Mouse (Mus musculus): ENCODE data around the gene Atg9b. TPM values are rescaled to one million over a fixed set of nuclear protein-coding genes. Genes with fewer than 3 reads are reported as not detected.

Gene Atg9b
- polyA plus RNA-seq, 1 experiment from 2014 or later = 1.9 TPM

DNA sequence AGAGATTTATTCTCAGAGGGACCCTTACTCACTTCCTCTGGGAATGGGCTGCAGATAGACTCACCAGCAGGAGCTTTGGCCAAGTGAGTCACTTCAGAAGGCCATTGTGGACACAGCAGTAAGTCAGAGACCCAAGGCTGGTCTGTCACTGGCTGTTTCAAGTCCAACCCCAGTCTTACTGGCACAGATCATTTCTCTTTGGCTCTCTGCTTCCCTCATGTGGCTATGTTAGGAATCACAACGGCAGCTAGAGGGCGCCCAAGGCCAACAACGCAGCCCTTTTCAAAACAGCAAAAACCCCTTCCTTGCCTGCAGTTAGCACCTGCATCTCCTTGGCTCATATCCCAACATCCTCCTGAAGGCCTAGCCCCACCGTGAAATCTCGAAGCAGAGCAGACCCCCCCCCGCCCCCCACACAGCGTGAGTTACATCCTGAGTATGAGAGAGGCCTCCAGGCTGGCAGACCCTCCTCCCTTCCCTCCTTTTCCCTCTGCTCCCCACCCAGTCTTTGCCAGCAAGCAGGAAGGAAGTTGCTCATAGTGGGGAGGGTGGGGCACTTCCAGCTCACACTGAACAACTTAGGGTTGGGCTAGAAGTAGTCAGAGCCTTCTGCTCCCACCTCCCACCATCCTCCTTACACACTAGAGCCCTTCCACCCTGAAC is 31.0 kb downstream of the Atg9b start:
- no peak overlapping the region for H3K27ac ChIP-seq (ENCODE audit: low read length)
- H3K27me3 ChIP-seq (replicated peaks; ENCODE audit: control insufficient read depth, insufficient read depth, low read length) = no peaks in the 10 kb centered on the region
- WGBS = 0% methylated on average over 7 of the region's 7 CpGs
- ATAC-seq = peak; percentile 70
- H3K4me1 ChIP-seq (replicated peaks; ENCODE audit: control insufficient read depth, insufficient read depth, low read length) = no peaks in the 10 kb centered on the region
- no peaks in the 10 kb centered on the region for H3K9me3 ChIP-seq (ENCODE audit: control insufficient read depth, low read length)
- no peak overlapping the region for H3K4me2 ChIP-seq (ENCODE audit: low read length)
- H3K36me3 ChIP-seq (ENCODE audit: control insufficient read depth, insufficient read depth) = no peaks in the 10 kb centered on the region
- no peak overlapping the region for H3K4me3 ChIP-seq (replicated peaks; ENCODE audit: low read length)
- no peak overlapping the region for H3K9ac ChIP-seq (replicated peaks; ENCODE audit: low read depth, low read length)

DNA sequence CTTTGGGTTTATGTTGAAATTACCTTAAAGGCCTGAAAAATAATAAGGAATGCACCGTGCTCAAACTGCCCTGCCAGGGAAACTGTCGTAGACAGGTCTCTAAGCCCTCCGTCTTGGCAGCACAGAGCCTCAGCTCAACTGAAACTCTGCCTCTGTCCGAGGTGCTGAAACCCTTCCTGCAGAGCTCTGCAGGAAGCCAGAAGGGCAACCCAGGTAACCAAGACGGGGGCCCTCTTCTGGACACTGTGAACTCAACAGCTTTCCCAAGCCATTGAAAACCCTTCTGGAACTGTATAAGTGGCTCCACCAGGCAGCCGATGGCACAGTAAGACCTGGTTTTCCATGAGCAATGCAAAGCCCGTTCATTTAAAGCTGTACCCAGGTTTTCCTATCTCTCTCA is 34.5 kb downstream of the Atg9b start:
- no peak for ATAC-seq
- Histone ChIP-seq H3K9me3 (ENCODE audit: control insufficient read depth, low read length) (no peaks in the 10 kb centered on the region), H3K4me3 (replicated peaks; ENCODE audit: low read length) (no peak overlapping the region), H3K4me2 (ENCODE audit: low read length) (no peak overlapping the region), H3K27me3 (replicated peaks; ENCODE audit: control insufficient read depth, insufficient read depth, low read length) (0 out of 2 replicates have a peak, but pooled peaks cover 2% of the 10 kb centered on the region), H3K27ac (ENCODE audit: low read length) (no peak overlapping the region), H3K4me1 (replicated peaks; ENCODE audit: control insufficient read depth, insufficient read depth, low read length) (peaks cover 5% of the 10 kb centered on the region), H3K36me3 (ENCODE audit: control insufficient read depth, insufficient read depth) (no peaks in the 10 kb centered on the region), H3K9ac (replicated peaks; ENCODE audit: low read depth, low read length) (no peak overlapping the region)
- 11% methylated on average over 7 of the region's 7 CpGs for WGBS

DNA sequence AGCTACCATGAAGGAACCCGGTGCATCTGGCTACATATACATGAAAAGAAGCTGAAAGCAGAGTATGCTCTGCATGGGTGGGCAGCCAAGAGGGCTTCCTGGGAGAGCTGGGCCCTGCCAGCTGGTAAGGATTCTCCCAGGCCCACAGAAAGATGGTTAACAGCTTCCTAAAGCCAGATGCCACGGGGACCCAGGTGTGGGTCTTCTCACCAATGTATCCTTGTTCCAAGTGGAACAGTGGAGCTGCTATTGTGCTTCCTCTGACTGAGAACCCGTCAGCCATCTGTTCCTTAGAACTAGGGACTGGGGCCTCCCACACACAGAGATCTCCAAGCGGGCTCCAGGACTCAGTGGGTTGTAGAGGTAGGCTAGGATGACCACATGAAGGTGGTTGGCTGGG is 35.2 kb downstream of the Atg9b start:
- H3K9ac ChIP-seq (replicated peaks; ENCODE audit: low read depth, low read length) = no peak overlapping the region
- ATAC-seq = no peak
- H3K27ac ChIP-seq (ENCODE audit: low read length) = no peak overlapping the region
- H3K27me3 ChIP-seq (replicated peaks; ENCODE audit: control insufficient read depth, insufficient read depth, low read length) = 0 out of 2 replicates have a peak, but pooled peaks cover 2% of the 10 kb centered on the region
- H3K4me3 ChIP-seq (replicated peaks; ENCODE audit: low read length) = no peak overlapping the region
- 56% methylated on average over 4 of the region's 4 CpGs for WGBS
- H3K4me2 ChIP-seq (ENCODE audit: low read length) = no peak overlapping the region
- H3K36me3 ChIP-seq (ENCODE audit: control insufficient read depth, insufficient read depth) = no peaks in the 10 kb centered on the region
- H3K4me1 ChIP-seq (replicated peaks; ENCODE audit: control insufficient read depth, insufficient read depth, low read length) = peaks cover 12% of the 10 kb centered on the region
- H3K9me3 ChIP-seq (ENCODE audit: control insufficient read depth, low read length) = no peaks in the 10 kb centered on the region

DNA sequence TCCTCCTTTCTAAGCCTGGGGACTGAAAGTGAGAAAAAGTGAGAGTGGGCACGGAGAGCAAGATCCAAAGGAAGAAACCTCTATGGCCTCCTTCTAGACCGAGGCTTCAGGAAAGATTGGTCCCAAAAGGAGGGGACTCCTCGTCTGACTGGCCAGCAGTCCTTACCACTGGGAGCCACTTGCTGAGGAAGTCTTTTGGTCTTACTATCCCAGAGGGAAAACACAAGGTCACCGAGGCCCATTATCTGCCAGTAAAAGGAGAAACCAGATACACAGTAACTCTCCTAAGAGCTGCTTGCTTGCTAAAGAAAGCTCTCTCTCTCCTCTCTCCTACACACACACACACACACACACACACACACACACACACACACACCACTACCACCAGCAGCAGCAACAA is 38.6 kb downstream of the Atg9b start:
- Histone ChIP-seq H3K9ac (replicated peaks; ENCODE audit: low read depth, low read length) (no peak overlapping the region), H3K4me1 (replicated peaks; ENCODE audit: control insufficient read depth, insufficient read depth, low read length) (peaks cover 31% of the 10 kb centered on the region), H3K27ac (ENCODE audit: low read length) (no peak overlapping the region), H3K4me2 (ENCODE audit: low read length) (no peak overlapping the region), H3K4me3 (replicated peaks; ENCODE audit: low read length) (no peak overlapping the region), H3K9me3 (ENCODE audit: control insufficient read depth, low read length) (no peaks in the 10 kb centered on the region), H3K36me3 (ENCODE audit: control insufficient read depth, insufficient read depth) (no peaks in the 10 kb centered on the region), H3K27me3 (replicated peaks; ENCODE audit: control insufficient read depth, insufficient read depth, low read length) (0 out of 2 replicates have a peak, but pooled peaks cover 2% of the 10 kb centered on the region)
- WGBS = 35% methylated on average over 4 of the region's 4 CpGs
- ATAC-seq = no peak

DNA sequence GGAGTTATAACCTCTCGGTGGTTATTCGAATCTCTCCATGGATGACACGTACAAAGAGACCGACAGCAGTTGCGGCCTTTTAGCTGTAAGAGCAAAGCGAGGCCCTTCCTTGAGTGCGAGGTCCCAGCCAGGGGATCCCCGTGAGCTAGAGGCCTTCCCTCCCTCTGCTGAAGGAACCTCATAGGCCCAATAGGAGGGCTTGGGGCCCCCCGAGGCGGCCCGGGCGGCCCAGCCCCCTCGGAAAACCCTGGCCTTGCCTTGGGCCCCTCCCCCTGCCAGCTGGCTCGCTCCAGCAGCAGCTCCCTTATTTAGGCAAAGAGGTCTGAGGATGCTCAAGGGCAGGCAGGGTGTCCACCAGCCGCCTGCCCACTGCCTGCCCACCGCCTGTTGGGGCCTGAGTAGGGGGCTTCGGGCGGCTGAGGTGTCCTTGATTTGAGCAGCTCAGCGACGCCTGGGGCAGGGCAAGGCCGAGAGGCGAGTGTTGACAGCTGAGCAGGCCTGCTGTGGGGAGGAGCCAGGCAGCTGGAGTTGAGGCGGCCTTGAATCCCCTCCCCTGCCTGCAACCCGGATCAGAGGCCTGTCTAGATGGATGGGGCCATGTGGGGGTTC is 39.6 kb downstream of the Atg9b start:
- Histone ChIP-seq H3K36me3 (ENCODE audit: control insufficient read depth, insufficient read depth) (no peaks in the 10 kb centered on the region), H3K9me3 (ENCODE audit: control insufficient read depth, low read length) (no peaks in the 10 kb centered on the region), H3K9ac (replicated peaks; ENCODE audit: low read depth, low read length) (peak overlapping the region; percentile 80), H3K4me3 (replicated peaks; ENCODE audit: low read length) (peak overlapping the region; percentile 68), H3K4me2 (ENCODE audit: low read length) (peak overlapping the region; percentile 87), H3K4me1 (replicated peaks; ENCODE audit: control insufficient read depth, insufficient read depth, low read length) (peaks cover 36% of the 10 kb centered on the region), H3K27me3 (replicated peaks; ENCODE audit: control insufficient read depth, insufficient read depth, low read length) (0 out of 2 replicates have a peak, but pooled peaks cover 2% of the 10 kb centered on the region), H3K27ac (ENCODE audit: low read length) (peak overlapping the region; percentile 83)
- 2% methylated on average over 24 of the region's 24 CpGs for WGBS
- peak; percentile 37 for ATAC-seq

DNA sequence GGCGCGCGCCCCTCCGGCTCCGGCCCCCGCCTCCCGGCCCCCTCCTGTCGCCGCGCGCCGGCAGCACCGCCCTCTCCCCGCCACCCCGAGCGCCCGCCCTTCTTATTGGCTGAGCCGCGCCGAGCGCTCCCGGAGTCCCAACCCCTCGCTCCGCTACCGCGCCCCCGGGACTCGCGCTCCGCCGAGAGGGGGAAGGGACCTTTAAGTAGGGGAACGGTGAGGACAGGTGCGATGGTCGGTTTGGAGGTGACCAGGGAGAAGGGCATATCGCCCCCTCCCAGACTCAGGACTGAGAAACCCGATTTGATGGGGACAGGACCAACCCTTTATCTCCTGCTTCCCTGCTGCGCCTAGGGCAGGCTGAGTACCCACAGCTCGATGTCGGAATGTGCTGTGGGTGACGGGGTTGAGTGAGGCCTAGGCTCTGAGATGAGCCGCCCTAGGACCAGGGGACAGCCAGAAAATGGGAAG is 40.2 kb downstream of the Atg9b start:
- H3K4me3 ChIP-seq (replicated peaks; ENCODE audit: low read length) = peak overlapping the region; percentile 68
- 0 out of 2 replicates have a peak, but pooled peaks cover 2% of the 10 kb centered on the region for H3K27me3 ChIP-seq (replicated peaks; ENCODE audit: control insufficient read depth, insufficient read depth, low read length)
- H3K27ac ChIP-seq (ENCODE audit: low read length) = peak overlapping the region; percentile 83
- peak overlapping the region; percentile 87 for H3K4me2 ChIP-seq (ENCODE audit: low read length)
- no peaks in the 10 kb centered on the region for H3K36me3 ChIP-seq (ENCODE audit: control insufficient read depth, insufficient read depth)
- H3K9me3 ChIP-seq (ENCODE audit: control insufficient read depth, low read length) = no peaks in the 10 kb centered on the region
- H3K9ac ChIP-seq (replicated peaks; ENCODE audit: low read depth, low read length) = peak overlapping the region; percentile 80
- WGBS = under 1% methylated on average over 26 of the region's 41 CpGs
- peak; percentile 90 for ATAC-seq
- peaks cover 36% of the 10 kb centered on the region for H3K4me1 ChIP-seq (replicated peaks; ENCODE audit: control insufficient read depth, insufficient read depth, low read length)

DNA sequence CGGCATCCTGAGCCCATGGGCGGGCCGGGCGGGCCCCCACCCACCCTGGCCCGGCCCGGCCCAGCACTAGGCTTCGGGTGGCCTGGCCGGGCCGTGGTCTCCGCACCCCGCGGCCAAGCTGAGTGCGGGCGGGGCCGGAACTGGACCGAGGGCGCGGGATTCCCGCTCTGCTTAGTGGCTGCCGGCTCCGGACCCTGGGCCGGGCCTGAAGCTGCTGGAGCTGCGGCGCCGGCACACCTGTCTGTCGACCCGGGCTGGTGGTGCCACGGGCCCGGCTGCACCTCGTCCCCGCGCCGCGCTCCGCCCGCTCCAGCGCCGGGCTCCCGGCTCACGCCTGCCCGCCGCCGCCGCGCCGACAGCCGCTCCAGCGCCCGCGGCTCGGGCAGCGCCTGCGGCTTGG is 40.7 kb downstream of the Atg9b start, which contains the start of gene Kcnh2:
TSS of gene Kcnh2 (minus strand) at position 327 of the 400 bp plus-strand sequence.
- peaks cover 36% of the 10 kb centered on the region for H3K4me1 ChIP-seq (replicated peaks; ENCODE audit: control insufficient read depth, insufficient read depth, low read length)
- H3K4me2 ChIP-seq (ENCODE audit: low read length) = peak within 1 kb of the TSS; percentile 87
- H3K9ac ChIP-seq (replicated peaks; ENCODE audit: low read depth, low read length) = peak within 1 kb of the TSS; percentile 80
- H3K27me3 ChIP-seq (replicated peaks; ENCODE audit: control insufficient read depth, insufficient read depth, low read length) = 0 out of 2 replicates have a peak, but pooled peaks cover 2% of the 10 kb centered on the region
- no peaks in the 10 kb centered on the region for H3K9me3 ChIP-seq (ENCODE audit: control insufficient read depth, low read length)
- peak within 1 kb of the TSS; percentile 83 for H3K27ac ChIP-seq (ENCODE audit: low read length)
- peak within 1 kb of the TSS; percentile 68 for H3K4me3 ChIP-seq (replicated peaks; ENCODE audit: low read length)
- WGBS = 0% methylated on average over 31 of the region's 53 CpGs
- H3K36me3 ChIP-seq (ENCODE audit: control insufficient read depth, insufficient read depth) = no peaks in the 10 kb centered on the region
- ATAC-seq = peak; percentile 45; the same call in 1 of the 2 replicates

DNA sequence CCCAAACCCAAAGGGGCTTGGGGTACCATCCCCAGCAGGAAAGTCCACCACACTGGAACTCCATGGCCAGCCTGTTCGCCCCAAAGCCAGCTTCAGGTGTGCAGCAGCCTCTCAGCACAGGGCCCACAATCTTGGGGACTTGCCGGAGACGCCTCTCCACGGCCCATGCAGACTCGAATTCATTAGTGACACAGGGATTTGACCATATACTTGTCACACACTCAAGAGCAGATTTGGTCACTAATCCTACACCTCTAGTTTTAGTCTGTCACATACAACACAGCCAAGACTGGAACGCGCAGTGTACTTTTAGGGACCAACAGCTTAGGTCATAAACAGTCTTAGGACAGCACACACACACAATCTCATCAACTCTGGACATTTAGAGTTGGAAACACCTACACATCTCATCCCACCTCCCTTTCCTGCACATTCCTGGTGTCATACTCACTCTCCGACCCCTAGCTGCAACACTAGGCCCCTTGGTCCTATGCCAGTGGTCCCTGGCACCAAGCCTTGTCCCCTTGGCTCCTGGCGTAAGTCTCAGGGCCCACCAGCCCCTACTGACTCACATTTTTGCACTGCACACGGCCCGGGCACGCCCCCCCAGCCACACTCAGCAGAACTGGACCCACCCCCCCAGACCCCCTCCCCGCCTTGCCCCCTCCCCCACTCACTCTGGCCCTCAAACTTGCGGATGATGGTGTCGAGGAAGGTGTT is 41.3 kb downstream of the Atg9b start:
- Histone ChIP-seq H3K4me2 (ENCODE audit: low read length) (peak overlapping the region; percentile 87), H3K4me1 (replicated peaks; ENCODE audit: control insufficient read depth, insufficient read depth, low read length) (peaks cover 36% of the 10 kb centered on the region), H3K9ac (replicated peaks; ENCODE audit: low read depth, low read length) (peak overlapping the region; percentile 80), H3K36me3 (ENCODE audit: control insufficient read depth, insufficient read depth) (no peaks in the 10 kb centered on the region), H3K27ac (ENCODE audit: low read length) (no peak overlapping the region), H3K9me3 (ENCODE audit: control insufficient read depth, low read length) (no peaks in the 10 kb centered on the region), H3K27me3 (replicated peaks; ENCODE audit: control insufficient read depth, insufficient read depth, low read length) (0 out of 2 replicates have a peak, but pooled peaks cover 2% of the 10 kb centered on the region), H3K4me3 (replicated peaks; ENCODE audit: low read length) (peak overlapping the region; percentile 68)
- WGBS = 41% methylated on average over 12 of the region's 15 CpGs
- no peak for ATAC-seq

DNA sequence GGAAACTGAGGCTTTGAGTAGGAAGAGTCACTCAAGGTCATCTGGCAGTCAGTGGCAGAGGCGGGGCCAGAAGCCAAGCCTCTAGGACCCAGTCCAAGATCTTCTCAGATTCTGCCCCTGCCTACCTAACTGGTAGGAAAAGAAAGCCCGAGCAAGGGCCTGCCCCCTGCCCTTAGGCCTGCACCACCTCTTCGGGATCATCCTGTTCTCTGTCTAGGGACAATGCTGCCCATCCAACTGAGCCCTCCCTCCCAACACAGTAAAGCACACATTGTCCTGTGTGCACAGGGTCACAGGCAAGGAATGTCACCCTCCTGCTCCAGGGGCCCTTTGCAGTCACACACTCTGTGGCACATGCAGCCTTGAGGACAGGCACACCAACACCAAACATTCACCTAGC is 41.9 kb downstream of the Atg9b start:
- H3K9me3 ChIP-seq (ENCODE audit: control insufficient read depth, low read length) = no peaks in the 10 kb centered on the region
- peak overlapping the region; percentile 87; the same call in 1 of the 2 replicates for H3K4me2 ChIP-seq (ENCODE audit: low read length)
- no peak overlapping the region for H3K27ac ChIP-seq (ENCODE audit: low read length)
- no peak overlapping the region for H3K9ac ChIP-seq (replicated peaks; ENCODE audit: low read depth, low read length)
- no peaks in the 10 kb centered on the region for H3K36me3 ChIP-seq (ENCODE audit: control insufficient read depth, insufficient read depth)
- 0 out of 2 replicates have a peak, but pooled peaks cover 2% of the 10 kb centered on the region for H3K27me3 ChIP-seq (replicated peaks; ENCODE audit: control insufficient read depth, insufficient read depth, low read length)
- no peak overlapping the region for H3K4me3 ChIP-seq (replicated peaks; ENCODE audit: low read length)
- WGBS = 61% methylated on average over 3 of the region's 3 CpGs
- ATAC-seq = no peak
- H3K4me1 ChIP-seq (replicated peaks; ENCODE audit: control insufficient read depth, insufficient read depth, low read length) = peaks cover 38% of the 10 kb centered on the region

All from forebrain, embryonic 16.5 days (tissue).